Mouse (Mus musculus) embryo, embryonic 11.5 days (tissue): Measurements from ENCODE around the gene Cenpl.

ENCODE experiments used
- DNase-seq: peaks from one replicate; pipeline ENCODE4 v3.0.0-alpha.2; 2012; ENCODE audit warnings: low read depth, low spot score

Cenpl gene

DNA sequence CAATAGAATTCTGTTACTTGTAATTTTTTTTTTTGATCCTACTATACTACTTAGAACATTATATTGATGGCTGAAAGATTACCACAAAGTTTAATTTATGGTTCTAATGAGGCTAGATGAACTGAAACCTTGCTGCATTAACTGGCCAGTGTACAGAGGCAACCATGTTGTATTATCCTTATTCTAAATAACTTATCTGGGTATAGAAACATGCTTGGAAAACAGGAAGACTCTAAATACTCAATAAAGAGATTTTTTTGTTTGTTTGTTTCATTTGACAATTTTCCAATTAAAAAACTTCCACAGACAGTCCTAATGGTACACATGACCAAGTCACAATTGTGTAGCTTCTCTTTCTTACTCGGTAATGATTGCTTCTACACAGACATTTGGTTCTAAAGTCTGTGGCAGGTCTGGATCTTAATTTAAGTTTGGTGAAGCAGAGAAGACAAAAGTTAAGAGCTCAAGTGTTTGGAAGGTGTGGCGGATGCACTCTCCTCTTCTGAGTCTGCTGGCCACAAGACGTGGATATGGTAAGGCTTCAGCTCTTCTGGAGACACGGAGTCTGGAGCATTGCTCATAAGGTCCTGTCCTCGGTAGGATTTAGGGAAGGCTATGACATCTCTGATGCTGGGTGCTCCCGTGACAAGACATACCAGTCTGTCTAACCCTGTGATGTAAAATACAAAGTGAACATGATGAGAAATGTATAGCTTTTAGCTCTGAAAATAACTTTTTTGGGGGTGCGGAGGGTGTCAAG, 29.1 kb upstream of the Cenpl start:
- no peak for DNase-seq

DNA sequence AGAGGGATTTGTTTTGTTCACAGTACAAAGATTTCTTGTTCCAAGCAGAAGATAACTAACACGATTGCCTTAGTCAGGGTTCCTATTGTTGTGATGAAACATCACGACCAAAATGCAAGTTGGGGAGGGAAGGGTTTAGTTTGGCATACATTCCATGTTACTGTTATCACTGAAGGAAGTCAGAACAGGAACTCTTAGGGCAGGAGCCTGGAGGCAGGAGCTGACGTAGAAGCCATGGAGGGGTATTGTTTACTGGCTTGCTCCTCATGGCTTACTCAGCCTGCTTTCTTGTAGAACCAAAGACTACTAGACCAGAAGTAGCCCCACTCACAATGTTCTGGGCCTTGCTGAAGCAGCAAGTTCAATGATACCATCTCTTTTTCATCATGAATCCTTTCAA, 23.5 kb upstream of the Cenpl start:
- DNase-seq, result no peak

GRCm38 (mm10) chr1:161057164-161057563, 13.3 kb upstream of the Cenpl start:
- no peak for DNase-seq

GRCm38 (mm10) chr1:161063351-161063750, 7.2 kb upstream of the Cenpl start:
- no peak for DNase-seq

- no peak for DNase-seq
Observed at GRCm38 (mm10) chr1:161071272-161071620, 733 bp downstream of the Cenpl start.

DNA sequence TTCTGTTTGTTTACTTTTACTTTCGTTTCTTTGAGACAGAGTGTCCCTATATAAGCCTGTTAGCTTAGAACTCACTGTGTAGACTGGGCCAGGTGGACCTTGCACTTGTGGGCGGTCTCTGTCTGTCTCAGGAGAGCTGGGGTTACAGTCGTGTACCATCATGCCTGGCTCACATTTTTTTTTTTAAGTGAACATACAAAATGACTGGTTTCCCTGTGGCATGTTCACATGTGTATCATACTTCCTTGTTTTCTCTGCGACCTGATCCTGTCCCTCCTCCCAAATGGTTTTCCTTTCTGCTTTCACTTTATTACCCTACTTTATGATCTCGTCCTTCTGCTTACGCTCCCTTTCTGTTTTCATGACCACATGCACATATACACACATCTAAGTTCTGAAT, 5.7 kb downstream of the Cenpl start:
- no peak for DNase-seq

- no peak for DNase-seq
Observed at GRCm38 (mm10) chr1:161077243-161077642, 6.7 kb downstream of the Cenpl start.

- no peak for DNase-seq
Observed at GRCm38 (mm10) chr1:161099721-161100405, 29.4 kb downstream of the Cenpl start.

GRCm38 (mm10) chr1:161103842-161104241, 33.3 kb downstream of the Cenpl start:
- DNase-seq, result no peak

GRCm38 (mm10) chr1:161109216-161109615, 38.7 kb downstream of the Cenpl start:
- DNase-seq, result no peak

DNA sequence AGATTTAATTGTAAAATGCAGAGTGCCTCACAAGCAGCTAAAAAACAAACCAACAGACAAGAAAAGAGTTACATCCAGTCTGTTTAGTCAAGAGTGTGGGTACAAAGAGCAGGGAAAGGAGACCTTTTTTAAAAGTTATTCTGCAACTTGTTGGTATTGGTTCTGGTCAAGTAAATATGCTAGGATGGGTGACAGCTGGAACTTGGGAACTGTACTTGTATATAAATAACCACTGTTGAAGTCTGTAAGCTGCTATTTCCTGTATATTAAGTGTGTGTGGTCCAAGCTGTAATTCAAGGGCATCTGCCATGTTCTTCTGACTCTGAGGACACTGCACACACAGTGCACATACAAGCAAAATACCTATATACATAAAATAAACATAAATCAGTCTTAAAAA, 44.1 kb downstream of the Cenpl start:
- no peak for DNase-seq

DNA sequence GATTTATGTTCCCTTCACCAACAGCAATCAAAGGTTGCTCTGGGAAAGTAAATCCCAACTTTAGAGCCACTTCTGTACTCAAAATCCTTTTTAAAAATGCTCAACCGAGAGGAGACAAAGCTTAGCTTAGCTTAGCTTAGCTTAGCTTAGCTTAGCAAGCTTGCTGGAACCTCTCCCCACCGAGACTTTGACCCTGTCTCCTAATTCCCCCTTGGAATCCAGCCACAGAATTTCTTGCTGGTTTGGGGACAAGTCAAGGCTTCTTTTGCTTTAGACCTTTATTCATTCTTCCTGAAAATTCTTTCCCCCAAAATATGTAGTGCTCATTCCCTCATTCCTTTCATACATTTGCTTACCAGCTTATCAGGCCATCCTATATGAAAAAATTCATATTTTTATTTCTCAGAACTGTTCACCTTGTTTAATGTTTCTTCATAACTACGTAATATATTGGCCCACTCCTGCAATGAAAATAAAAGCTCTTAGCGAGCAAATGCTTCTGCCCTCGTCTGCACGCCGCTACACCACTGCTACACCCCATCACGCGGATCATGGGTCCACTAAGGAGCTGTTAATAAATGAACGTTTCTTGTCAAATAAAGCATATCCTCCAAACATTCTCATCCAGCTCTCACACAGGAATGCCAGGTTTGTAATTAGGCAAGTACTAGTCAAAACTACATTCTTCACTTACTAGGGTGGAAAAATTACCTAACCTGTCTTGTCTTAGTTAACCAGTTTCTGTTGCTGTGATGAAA, 52.3 kb downstream of the Cenpl start:
- DNase-seq, result no peak

- no peak for DNase-seq
Observed at GRCm38 (mm10) chr1:161126461-161126860, 55.9 kb downstream of the Cenpl start.

GRCm38 (mm10) chr1:161130726-161131664, 60.5 kb downstream of the Cenpl start, which contains the start of gene Klhl20:
Klhl20 (minus strand) TSS chr1:161131511.
- peak; percentile 91 for DNase-seq
